Mouse (Mus musculus) embryonic facial prominence, embryonic 11.5 days (tissue): Measurements from ENCODE around the gene Gapdh. TPM values are rescaled to one million over a fixed set of nuclear protein-coding genes. Genes with fewer than 3 reads are reported as not detected.

ENCODE experiments used
- ATAC-seq: fragments of 200-750 bp; cut with Nextera tagmentation; replicated peaks from 2 replicates; pipeline ENCODE4 v1.8.0; 2017; ENCODE audit warnings: low read depth; ENCODE audit not compliant: insufficient number of reproducible peaks, low FRiP score, low TSS enrichment
- DNase-seq: peaks from one replicate; pipeline ENCODE4 v3.0.0-alpha.2; 2015; ENCODE audit warnings: low spot score
- H3K27ac ChIP-seq: fragments of 300-500 bp; sonication (generic); replicated peaks from 2 replicates; pipeline ENCODE4 v1.5.1; 2014; ENCODE audit warnings: mild to moderate bottlenecking, low read depth, low read length, control low read depth
- H3K27me3 ChIP-seq: fragments of 300-500 bp; sonication (generic); 2 replicates; pipeline ENCODE4 v1.6.1; 2014; ENCODE audit warnings: mild to moderate bottlenecking, low read length, moderate library complexity, mixed read lengths; ENCODE audit not compliant: control insufficient read depth, insufficient read depth
- H3K36me3 ChIP-seq: fragments of 300-500 bp; sonication (generic); replicated peaks from 2 replicates; pipeline ENCODE4 v1.6.1; 2014; ENCODE audit warnings: low read depth, mild to moderate bottlenecking, low read length, moderate library complexity, mixed read lengths; ENCODE audit not compliant: control insufficient read depth, insufficient read depth
- H3K4me1 ChIP-seq: fragments of 300-500 bp; sonication (generic); 2 replicates; pipeline ENCODE4 v1.6.1; 2014; ENCODE audit warnings: low read length, mixed read lengths; ENCODE audit not compliant: control insufficient read depth, insufficient read depth
- H3K4me2 ChIP-seq: fragments of 300-500 bp; sonication (generic); 2 replicates; pipeline ENCODE4 v1.6.1; 2014; ENCODE audit warnings: low read depth, mild to moderate bottlenecking, control low read depth, low read length, moderate library complexity
- H3K4me3 ChIP-seq: fragments of 300-500 bp; sonication (generic); 2 replicates; pipeline ENCODE4 v1.5.1; 2014; ENCODE audit warnings: low read depth, low read length, control low read depth
- H3K9ac ChIP-seq: fragments of 300-500 bp; sonication (generic); replicated peaks from 2 replicates; pipeline ENCODE4 v1.6.1; 2014; ENCODE audit warnings: mild to moderate bottlenecking, control low read depth, low read length
- H3K9me3 ChIP-seq: fragments of 300-500 bp; sonication (generic); replicated peaks from 2 replicates; pipeline ENCODE4 v1.6.1; 2016; ENCODE audit warnings: mild to moderate bottlenecking, low read length, inconsistent platforms, mixed read lengths; ENCODE audit not compliant: control insufficient read depth
- WGBS: fragments of 180-500 bp; shearing (Covaris S2); extraction: QIAGEN DNeasy Blood & Tissue Kit; methylation state at CpG from one replicate; pipeline ENCODE4 v1.1.7; 2014; 5-methylcytosine and 5-hydroxymethylcytosine counted together
- microRNA-seq: library from miRNA; unstranded; fragments of <30 nt; microRNA quantifications from one replicate; pipeline ENCODE4, GENCODE M21; 2016; ENCODE audit warnings: borderline number of aligned reads
- polyA plus RNA-seq: library from polyadenylated mRNA; unstranded; fragments of >200 nt; fragmentation: Nextera tagmentation; extraction: Ambion mirVana; gene quantifications from 2 replicates; pipeline ENCODE4 v1.2.1, GENCODE M21; 2014

Gene Gapdh
- polyA plus RNA-seq, 1 experiment from 2014 or later: 2,314 TPM

- Histone ChIP-seq H3K27ac (no peak overlapping the region), H3K9me3 (no peaks in the 10 kb centered on the region), H3K27me3 (no peaks in the 10 kb centered on the region), H3K4me2 (no peak overlapping the region), H3K4me1 (no peaks in the 10 kb centered on the region), H3K36me3 (peaks cover 10% of the 10 kb centered on the region), H3K4me3 (no peak overlapping the region), H3K9ac (no peak overlapping the region)
- ATAC-seq: no peak
- no peak for DNase-seq
- WGBS: 90% methylated on average over 20 of the region's 20 CpGs
Measured at GRCm38 (mm10) chr6:125129710-125130402, 36.4 kb downstream of the Gapdh start.

GRCm38 (mm10) chr6:125128724-125129123 is 37.5 kb downstream of the Gapdh start:
- Histone ChIP-seq H3K4me2 (no peak overlapping the region), H3K27ac (no peak overlapping the region), H3K36me3 (peaks cover 14% of the 10 kb centered on the region), H3K9ac (no peak overlapping the region), H3K4me3 (no peak overlapping the region), H3K9me3 (no peaks in the 10 kb centered on the region), H3K27me3 (no peaks in the 10 kb centered on the region), H3K4me1 (no peaks in the 10 kb centered on the region)
- no peak for ATAC-seq
- 92% methylated on average over 12 of the region's 12 CpGs for WGBS
- DNase-seq: no peak

DNA sequence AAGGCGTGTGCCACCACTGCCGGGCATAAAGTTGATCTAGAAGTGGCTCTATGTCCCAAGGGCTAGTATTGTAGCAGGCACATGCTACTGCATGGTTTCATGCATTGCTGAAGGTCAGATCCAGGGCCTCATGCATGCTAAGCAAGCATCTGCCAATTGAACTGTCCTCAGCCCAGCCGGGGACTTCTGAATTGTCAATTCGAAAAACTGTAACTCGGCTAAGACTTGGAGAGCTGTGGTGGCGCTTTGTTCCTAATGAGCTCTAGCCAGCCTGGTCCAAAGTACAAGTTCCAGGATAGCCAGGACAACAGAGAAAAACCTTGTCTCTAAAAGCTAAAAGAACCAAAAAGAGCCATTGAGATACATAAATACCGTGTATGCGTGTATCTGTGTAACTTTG is 46.9 kb downstream of the Gapdh start:
- Histone ChIP-seq H3K9ac (no peak overlapping the region), H3K27ac (no peak overlapping the region), H3K4me3 (no peak overlapping the region), H3K4me1 (no peaks in the 10 kb centered on the region), H3K27me3 (no peaks in the 10 kb centered on the region), H3K36me3 (peaks cover 41% of the 10 kb centered on the region), H3K9me3 (no peaks in the 10 kb centered on the region), H3K4me2 (no peak overlapping the region)
- ATAC-seq: no peak
- DNase-seq: no peak
- WGBS: 95% methylated on average over 8 of the region's 8 CpGs

DNA sequence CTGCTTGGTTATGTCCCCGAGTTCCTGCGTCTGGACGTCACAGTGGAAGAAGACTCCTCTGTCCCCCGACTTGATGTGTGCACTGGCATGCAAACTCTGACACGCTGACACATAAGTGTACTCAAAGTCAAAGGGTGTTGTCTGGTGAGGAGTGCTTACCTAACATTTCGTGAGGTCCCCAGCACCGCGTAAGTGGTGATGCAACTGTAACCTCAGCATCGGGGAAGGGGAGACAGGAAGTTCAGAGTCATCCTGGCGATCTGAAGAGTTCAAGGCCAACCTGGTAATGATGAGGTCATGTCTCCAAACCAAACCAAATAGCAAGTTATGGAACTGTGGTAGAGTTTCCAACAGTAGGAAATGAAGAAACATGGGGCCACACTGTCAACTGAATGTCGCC is 53.7 kb downstream of the Gapdh start:
- 94% methylated on average over 11 of the region's 11 CpGs for WGBS
- Histone ChIP-seq H3K4me3 (no peak overlapping the region), H3K27ac (no peak overlapping the region), H3K9me3 (no peaks in the 10 kb centered on the region), H3K4me1 (no peaks in the 10 kb centered on the region), H3K9ac (no peak overlapping the region), H3K27me3 (no peaks in the 10 kb centered on the region), H3K4me2 (no peak overlapping the region), H3K36me3 (peaks cover 44% of the 10 kb centered on the region)
- ATAC-seq (no peak), DNase-seq (no peak)

Small RNAs within 50 kb of the gene (microRNA-seq; reads per million reads assigned to microRNA genes)
- not detected for gene Mir3098

Other genes starting within 250 kb of the Gapdh start
- 184 and 213 TPM in 2 replicates for gene Ptms, start 246.4 kb downstream of the Gapdh start, polyA plus RNA-seq
- 391 and 402 TPM in 2 replicates for gene Mlf2, start 235.1 kb downstream of the Gapdh start, polyA plus RNA-seq
- gene Cops7a, start 200.9 kb downstream of the Gapdh start, polyA plus RNA-seq: 118 and 125 TPM in 2 replicates
- gene Pianp, start 169.8 kb downstream of the Gapdh start, polyA plus RNA-seq: 1.1 and 1.9 TPM in 2 replicates
- gene Zfp384, start 157.3 kb downstream of the Gapdh start, polyA plus RNA-seq: 7.7 and 10.6 TPM in 2 replicates
- 141 and 145 TPM in 2 replicates for gene Ing4, start 126.7 kb downstream of the Gapdh start, polyA plus RNA-seq
- gene Acrbp, start 116.8 kb downstream of the Gapdh start, polyA plus RNA-seq: 10.0 and 12.5 TPM in 2 replicates
- 0.25 and 0.49 TPM in 2 replicates for gene Lpar5, start 98.5 kb downstream of the Gapdh start, polyA plus RNA-seq
- 93.2 and 94.5 TPM in 2 replicates for gene Chd4, start 70.5 kb downstream of the Gapdh start, polyA plus RNA-seq
- 66.3 and 69.8 TPM in 2 replicates for gene Nop2, start 34.6 kb downstream of the Gapdh start, polyA plus RNA-seq
- 7.0 and 10.3 TPM in 2 replicates for gene Iffo1, start 21.2 kb downstream of the Gapdh start, polyA plus RNA-seq
- gene Ncapd2, start 25.2 kb upstream of the Gapdh start, polyA plus RNA-seq: 135 and 136 TPM in 2 replicates
- gene Mrpl51, start 25.3 kb upstream of the Gapdh start, polyA plus RNA-seq: 205 and 217 TPM in 2 replicates
- gene Vamp1, start 49.1 kb upstream of the Gapdh start, polyA plus RNA-seq: 1.2 and 1.4 TPM in 2 replicates
- 1.0 and 1.1 TPM in 2 replicates for gene Tapbpl, start 65.4 kb upstream of the Gapdh start, polyA plus RNA-seq
- gene Cd27, start 70.5 kb upstream of the Gapdh start, polyA plus RNA-seq: 0.22 TPM in 1 of 2 replicates, not detected in the other
- 0.22 TPM in 1 of 2 replicates, not detected in the other for gene Tuba3a, start 119.6 kb upstream of the Gapdh start, polyA plus RNA-seq
- 22.8 and 24.3 TPM in 2 replicates for gene Ltbr, start 147.4 kb upstream of the Gapdh start, polyA plus RNA-seq
- gene Scnn1a, start 154.2 kb upstream of the Gapdh start, polyA plus RNA-seq: 0.88 and 1.1 TPM in 2 replicates
- gene Tnfrsf1a, start 182.9 kb upstream of the Gapdh start, polyA plus RNA-seq: 36.6 and 39.5 TPM in 2 replicates
- gene Plekhg6, start 214.3 kb upstream of the Gapdh start, polyA plus RNA-seq: 0.08 and 0.20 TPM in 2 replicates